9 mouse cellular contexts compared by ENCODE assay signal in genomic region chr4:155283585-155283984, GRCm38 (mm10). TPM values are rescaled to one million over a fixed set of nuclear protein-coding genes. Genes with fewer than 3 reads are reported as not detected.
A peak's percentile ranks its signal among the peaks of the same experiment; 100 is the strongest.
DNase-seq lines count a peak whose midpoint lies in the region; ATAC-seq and TF ChIP-seq lines count a peak whose summit lies in the region.
"Had no signal": no experiment of that assay in that cellular context is flagged by ENCODE, and none has a peak within 500 bp of the region (broad histone marks: within the 10 kb centered on the region; RNA-seq: fewer than 3 reads in every experiment).

No protein-coding gene starts in this region.

- peaks cover 15% of the 10 kb centered on the region for H3K4me1 ChIP-seq in kidney, adult 2 months (ENCODE audit: control insufficient read depth, insufficient read depth, low read length)
- peaks cover 23% of the 10 kb centered on the region for H3K4me1 ChIP-seq in forebrain, embryonic 12.5 days
- peaks cover 60% of the 10 kb centered on the region for H3K4me1 ChIP-seq in limb, embryonic 14.5 days (ENCODE audit: control insufficient read depth, insufficient read depth, low read length)

- DNase-seq in kidney, adult 2 months, result no peak
- no peak for DNase-seq in kidney, adult 8-10 months
- peak; percentile 59 to 71 for DNase-seq in cerebellum, postnatal 14 days
- DNase-seq in limb, embryonic 14.5 days (ENCODE audit: low spot score), result peak; percentile 72
- no peak for DNase-seq in adrenal gland, postnatal 14 days
- no peak for DNase-seq in layer of hippocampus, adult 9-11 months
- no peak for DNase-seq in thymus, postnatal 10 days (ENCODE audit: low spot score in 2 of 2)

- H3K9me3 ChIP-seq in forebrain, embryonic 12.5 days, result no peaks in the 10 kb centered on the region
- H3K9me3 ChIP-seq in limb, embryonic 14.5 days (ENCODE audit: control insufficient read depth, low read length), result no peaks in the 10 kb centered on the region

- no peak for TF ChIP-seq CTCF in kidney, adult 2 months (conservative IDR thresholded peaks at IDR 0.05; ENCODE audit: insufficient read depth, insufficient read length, low read depth, low read length)

- no peak overlapping the region for H3K4me3 ChIP-seq in kidney, adult 2 months (ENCODE audit: insufficient read depth, low read depth, low read length)
- H3K4me3 ChIP-seq in forebrain, embryonic 12.5 days (replicated peaks), result no peak overlapping the region
- peak overlapping the region; percentile 31 for H3K4me3 ChIP-seq in limb, embryonic 14.5 days (replicated peaks; ENCODE audit: low read length)

- no peaks in the 10 kb centered on the region for H3K27me3 ChIP-seq in kidney, adult 2 months (replicated peaks; ENCODE audit: control insufficient read depth, insufficient read depth, low read length)
- no peaks in the 10 kb centered on the region; the same call in 1 of the 2 replicates for H3K27me3 ChIP-seq in forebrain, embryonic 12.5 days
- no peaks in the 10 kb centered on the region for H3K27me3 ChIP-seq in limb, embryonic 14.5 days (ENCODE audit: control insufficient read depth, insufficient read depth, low read length)
- H3K27me3 ChIP-seq: Patski had no signal

- no peaks in the 10 kb centered on the region for H3K36me3 ChIP-seq in kidney, adult 2 months (ENCODE audit: control insufficient read depth, insufficient read depth, low read length)
- no peaks in the 10 kb centered on the region for H3K36me3 ChIP-seq in forebrain, embryonic 12.5 days (replicated peaks)
- H3K36me3 ChIP-seq in limb, embryonic 14.5 days (ENCODE audit: control insufficient read depth, insufficient read depth, low read length), result no peaks in the 10 kb centered on the region

- H3K9ac ChIP-seq in forebrain, embryonic 12.5 days, result no peak overlapping the region
- peak overlapping the region; percentile 54; the same call in 1 of the 2 replicates for H3K9ac ChIP-seq in limb, embryonic 14.5 days (ENCODE audit: low read depth, low read length, severe bottlenecking)

- H3K4me2 ChIP-seq in forebrain, embryonic 12.5 days, result no peak overlapping the region
- peak overlapping the region; percentile 49 for H3K4me2 ChIP-seq in limb, embryonic 14.5 days (replicated peaks; ENCODE audit: low read depth, low read length, severe bottlenecking)

- peak overlapping the region; percentile 17; the same call in 1 of the 2 replicates for H3K27ac ChIP-seq in kidney, adult 2 months (ENCODE audit: insufficient read depth, low read depth, low read length)
- H3K27ac ChIP-seq in forebrain, embryonic 12.5 days, result peak overlapping the region; percentile 60; the same call in 1 of the 2 replicates
- peak overlapping the region; percentile 99 for H3K27ac ChIP-seq in limb, embryonic 14.5 days (replicated peaks; ENCODE audit: low read depth, low read length)

- no peak for TF ChIP-seq POLR2A in kidney, adult 2 months (IDR thresholded peaks at IDR 0.05; ENCODE audit: low read depth, low read length)
- no peak; the same call in 1 of the 2 replicates for TF ChIP-seq POLR2A in limb, embryonic 14.5 days (IDR thresholded peaks at IDR 0.05; ENCODE audit: borderline replicate concordance, extremely low read depth, insufficient read depth, insufficient read length)

- ATAC-seq in forebrain, embryonic 12.5 days (ENCODE audit: low FRiP score), result no peak
- peak; percentile 35 for ATAC-seq in limb, embryonic 14.5 days (ENCODE audit: low FRiP score, low read depth)
- ATAC-seq: Patski had no signal

- 48% methylated on average over 9 of the region's 9 CpGs for WGBS in kidney, adult 2 months
- 81% methylated on average over 9 of the region's 9 CpGs for WGBS in forebrain, embryonic 12.5 days
- 10% methylated on average over 9 of the region's 9 CpGs for WGBS in limb, embryonic 14.5 days

RNA-seq across cellular contexts. Expression of gene Faap20, which starts 34.0 kb away (rescaled TPM):
- polyA plus RNA-seq in kidney, adult 2 months (2012; rRNA removed), result 68.9 and 75.5 TPM in 2 replicates
- 96.4 and 96.9 TPM in 2 replicates for polyA plus RNA-seq in forebrain, embryonic 12.5 days (2016; fragmentation: Nextera tagmentation; extraction: Ambion mirVana)
- polyA plus RNA-seq in limb, embryonic 14.5 days (2012; rRNA removed), result 64.6 and 85.1 TPM in 2 replicates
- polyA plus RNA-seq in limb, embryonic 14.5 days (2014; fragmentation: Nextera tagmentation; extraction: Ambion mirVana), result 72.5 and 84.8 TPM in 2 replicates
- 39.4 and 43.1 TPM in 2 replicates for total RNA-seq in adrenal gland, postnatal 14 days (2021)

Comparison
In these comparisons a context has a peak if more than half of its experiments do, and no peak if none do; other contexts are left out.
1. DNase-seq: peak in cerebellum, postnatal 14 days (2 of 2) and limb, embryonic 14.5 days (single experiment); none in kidney, adult 2 months (single experiment), kidney, adult 8-10 months (0 of 2), adrenal gland, postnatal 14 days (single experiment), layer of hippocampus, adult 9-11 months (single experiment) and thymus, postnatal 10 days (0 of 2).
2. H3K27ac ChIP-seq: peak in every context shown above with its lines; median percentile 99 in limb, embryonic 14.5 days; 60 in forebrain, embryonic 12.5 days; 17 in kidney, adult 2 months.